25 mouse cellular contexts compared by ENCODE assay signal in genomic region chr17:31085519-31085918, GRCm38 (mm10). TPM values are rescaled to one million over a fixed set of nuclear protein-coding genes. Genes with fewer than 3 reads are reported as not detected.
"Had no signal": no experiment of that assay in that cellular context is flagged by ENCODE, and none has a peak within 500 bp of the region (broad histone marks: within the 10 kb centered on the region; RNA-seq: fewer than 3 reads in every experiment).

No protein-coding gene starts in this region.

- H3K36me3 ChIP-seq: limb, embryonic 12.5 days; limb, embryonic 15.5 days; midbrain, embryonic 10.5 days; midbrain, embryonic 13.5 days; neural tube, embryonic 13.5 days had no signal

- H3K27ac ChIP-seq: kidney, postnatal 0 days; limb, embryonic 12.5 days; limb, embryonic 15.5 days; macrophage; midbrain, embryonic 10.5 days; midbrain, embryonic 13.5 days; neural tube, embryonic 13.5 days had no signal

- H3K4me2 ChIP-seq: limb, embryonic 12.5 days; limb, embryonic 15.5 days; midbrain, embryonic 13.5 days; neural tube, embryonic 13.5 days had no signal

- H3K9me3 ChIP-seq: limb, embryonic 12.5 days; limb, embryonic 15.5 days; midbrain, embryonic 10.5 days; midbrain, embryonic 13.5 days; neural tube, embryonic 13.5 days had no signal

- H3K9ac ChIP-seq: limb, embryonic 12.5 days; limb, embryonic 15.5 days; midbrain, embryonic 13.5 days; neural tube, embryonic 13.5 days had no signal

- H3K27me3 ChIP-seq: limb, embryonic 12.5 days; limb, embryonic 15.5 days; midbrain, embryonic 13.5 days; neural tube, embryonic 13.5 days had no signal

- ATAC-seq: intestine, postnatal 0 days; midbrain, embryonic 13.5 days; midbrain, embryonic 16.5 days had no signal

- H3K4me3 ChIP-seq: limb, embryonic 12.5 days; limb, embryonic 15.5 days; midbrain, embryonic 10.5 days; midbrain, embryonic 13.5 days; myocyte; neural tube, embryonic 13.5 days had no signal

- DNase-seq: kidney, adult 2 months; kidney, postnatal 25 days; lung, adult 2 months; retina, postnatal 1 day; thymus, adult 18-20 months; thymus, postnatal 14 days; thymus, postnatal 4 days had no signal

RNA-seq across cellular contexts. Expression of gene Tff3, which starts 43.9 kb away (rescaled TPM):
- total RNA-seq: layer of hippocampus, postnatal 14 days; left cerebral cortex, adult 8-10 months; left cerebral cortex, postnatal 14 days; left cerebral cortex, postnatal 4 days; monocyte, adult 5-6 weeks; neutrophil, adult 5-6 weeks had no signal
- polyA plus RNA-seq: kidney, adult 2 months; kidney, embryonic 14.5 days; limb, embryonic 12.5 days; lung, adult 2 months; macrophage; myocyte; spleen, adult 2 months had no signal

RNA-seq across cellular contexts. Expression of gene Tff2, which starts 58.6 kb away (rescaled TPM):
- total RNA-seq: layer of hippocampus, postnatal 14 days; left cerebral cortex, adult 8-10 months; left cerebral cortex, postnatal 14 days; left cerebral cortex, postnatal 4 days; monocyte, adult 5-6 weeks; neutrophil, adult 5-6 weeks had no signal
- polyA plus RNA-seq: limb, embryonic 12.5 days; limb, embryonic 15.5 days; macrophage; midbrain, embryonic 10.5 days; midbrain, embryonic 13.5 days; midbrain, embryonic 16.5 days; myocyte; neural tube, embryonic 13.5 days had no signal
